Mouse (Mus musculus) megakaryocyte, embryonic 14.5 days (primary cell): ENCODE results near the gene Frmpd4.

Experiments used
- FLI1 ChIP-seq: IDR thresholded peaks from 2 replicates; pipeline ENCODE4 v1.6.1; 2012; ENCODE audit warnings: low read length, inconsistent platforms, mixed read lengths
- GATA1 ChIP-seq: IDR thresholded peaks from 3 replicates; pipeline ENCODE4 v1.6.1; 2012; ENCODE audit warnings: mixed read lengths, low read length, inconsistent platforms, borderline replicate concordance

- TF ChIP-seq GATA1 (no peak), FLI1 (no peak)
Observed at GRCm38 (mm10) chrX:168141051-168141450, 436.0 kb downstream of the Frmpd4 start.
